Mouse (Mus musculus) forebrain, embryonic 13.5 days (tissue): ENCODE results near the gene 5730455P16Rik. TPM values are rescaled to one million over a fixed set of nuclear protein-coding genes. Genes with fewer than 3 reads are reported as not detected.
"Not testable (repeated sequence)": the region's sequence is repeated elsewhere in the genome, so short reads cannot be mapped to it uniquely, and the experiment has no call there.

Source experiments
- ATAC-seq: fragments of 200-750 bp; cut with Nextera tagmentation; 2 replicates; pipeline ENCODE4 v1.8.0; 2017
- H3K27ac ChIP-seq: fragments of 300-500 bp; sonication (generic); 2 replicates; pipeline ENCODE4 v1.5.1; 2015; ENCODE audit warnings: inconsistent platforms, mild to moderate bottlenecking, moderate library complexity
- H3K27me3 ChIP-seq: fragments of 300-500 bp; sonication (generic); 2 replicates; pipeline ENCODE4 v1.6.1; 2015; ENCODE audit warnings: mild to moderate bottlenecking, inconsistent platforms
- H3K36me3 ChIP-seq: fragments of 300-500 bp; sonication (generic); 2 replicates; pipeline ENCODE4 v1.6.1; 2015; ENCODE audit warnings: mild to moderate bottlenecking, inconsistent platforms; ENCODE audit not compliant: poor library complexity, severe bottlenecking
- H3K4me1 ChIP-seq: fragments of 300-500 bp; sonication (generic); 2 replicates; pipeline ENCODE4 v1.6.1; 2015; ENCODE audit warnings: inconsistent platforms
- H3K4me2 ChIP-seq: fragments of 300-500 bp; sonication (generic); 2 replicates; pipeline ENCODE4 v1.6.1; 2015; ENCODE audit warnings: inconsistent platforms, mild to moderate bottlenecking, moderate library complexity
- H3K4me3 ChIP-seq: fragments of 300-500 bp; sonication (generic); 2 replicates; pipeline ENCODE4 v1.5.1; 2015; ENCODE audit warnings: mild to moderate bottlenecking, inconsistent platforms
- H3K9ac ChIP-seq: fragments of 300-500 bp; sonication (generic); 2 replicates; pipeline ENCODE4 v1.6.1; 2015; ENCODE audit warnings: mild to moderate bottlenecking, inconsistent platforms
- H3K9me3 ChIP-seq: fragments of 300-500 bp; sonication (generic); replicated peaks from 2 replicates; pipeline ENCODE4 v1.6.1; 2016; ENCODE audit warnings: inconsistent platforms
- WGBS: fragments of 180-500 bp; shearing (Covaris S2); methylation state at CpG from one replicate; pipeline ENCODE4 v1.1.7; 2015; 5-methylcytosine and 5-hydroxymethylcytosine counted together
- polyA plus RNA-seq: library from polyadenylated mRNA; unstranded; fragments of >200 nt; fragmentation: Nextera tagmentation; extraction: Ambion mirVana; gene quantifications from 2 replicates; pipeline ENCODE4 v1.2.1, GENCODE M21; 2015

The 5730455P16Rik gene
- polyA plus RNA-seq = 30.3 and 32.3 TPM in 2 replicates

DNA sequence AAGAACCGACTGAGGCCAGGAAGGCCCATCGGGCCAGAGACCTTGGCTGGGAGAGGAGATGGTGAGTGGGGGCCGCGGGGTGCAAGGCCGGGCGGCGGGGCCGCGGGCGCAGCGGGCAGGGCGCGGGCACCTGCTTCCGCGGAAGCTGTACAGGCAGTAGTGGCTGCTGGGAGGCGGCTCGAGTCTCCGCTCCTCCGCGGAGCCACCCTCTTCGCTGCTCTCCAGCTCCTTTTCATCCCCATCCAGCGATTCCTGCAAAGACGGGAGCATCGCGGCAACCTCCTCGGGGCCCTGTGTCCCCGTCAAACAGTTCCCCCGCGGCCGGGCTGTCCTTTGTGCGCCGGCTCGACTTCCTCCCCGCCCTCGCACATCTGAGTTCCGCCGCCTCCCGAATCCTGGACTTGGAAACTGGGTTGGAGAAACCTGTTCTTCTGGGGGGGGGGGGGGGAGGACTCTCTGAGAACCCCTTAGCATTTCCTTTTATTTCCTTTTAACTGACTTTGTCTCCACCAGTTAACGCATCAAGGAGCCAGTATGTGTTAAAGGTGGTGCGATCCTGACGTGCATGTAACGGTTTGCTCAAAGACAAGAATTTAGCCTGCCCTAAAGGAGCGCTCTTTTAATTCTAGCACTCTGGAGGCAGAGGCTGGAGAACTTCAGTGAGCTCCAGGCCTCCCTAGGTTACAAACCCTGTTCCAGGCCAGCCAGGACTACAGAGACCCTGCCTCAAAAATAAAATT is at the start of gene 5730455P16Rik:
Gene 5730455P16Rik, minus strand, starts transcription at position 323 of the 740 bp plus-strand sequence.
- Histone ChIP-seq H3K27me3 (no peaks in the 10 kb centered on the region), H3K4me3 (peak within 1 kb of the TSS; percentile 84), H3K4me2 (peak within 1 kb of the TSS; percentile 86), H3K27ac (peak within 1 kb of the TSS; percentile 94), H3K4me1 (peaks cover 18% of the 10 kb centered on the region), H3K9ac (peak within 1 kb of the TSS; percentile 99), H3K9me3 (no peaks in the 10 kb centered on the region), H3K36me3 (peaks cover 25% of the 10 kb centered on the region)
- WGBS = 3% methylated on average over 33 of the region's 43 CpGs
- peak; percentile 91 for ATAC-seq

GRCm38 (mm10) chr11:80426029-80426813 is 48.4 kb upstream of the 5730455P16Rik start:
- H3K27me3 ChIP-seq, H3K4me1 ChIP-seq, H3K9me3 ChIP-seq, H3K36me3 ChIP-seq, H3K4me3 ChIP-seq, H3K9ac ChIP-seq, H3K4me2 ChIP-seq, H3K27ac ChIP-seq, ATAC-seq: not testable (repeated sequence)
- 84% methylated on average over 16 of the region's 16 CpGs for WGBS

DNA sequence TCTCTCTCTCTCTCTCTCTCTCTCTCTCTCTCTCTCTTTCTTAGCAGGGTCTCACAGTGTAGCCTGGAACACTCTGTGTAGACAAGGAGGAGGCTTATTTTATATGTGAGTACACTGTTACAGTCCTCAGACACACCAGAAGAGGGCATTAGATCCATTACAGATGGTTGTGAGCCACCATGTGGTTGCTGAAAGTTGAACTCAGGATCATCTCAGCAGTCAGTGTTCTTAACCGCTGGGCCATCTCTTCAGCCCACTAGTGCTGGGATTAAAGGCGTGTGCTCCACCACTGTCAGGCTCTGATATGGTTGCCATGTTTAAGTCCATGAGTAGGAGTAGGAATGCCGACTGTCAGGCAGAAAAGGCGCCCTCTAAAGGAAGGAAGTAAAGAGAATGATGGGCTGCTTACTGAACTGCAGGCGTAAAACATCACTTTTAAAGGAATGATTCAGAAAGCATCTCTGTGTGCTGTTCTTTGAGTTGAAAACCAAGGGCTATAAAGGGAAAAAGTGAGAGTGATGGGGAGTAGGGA is 47.5 kb upstream of the 5730455P16Rik start:
- Histone ChIP-seq H3K4me1 (peaks cover 8% of the 10 kb centered on the region), H3K27me3 (no peaks in the 10 kb centered on the region), H3K9ac (no peak overlapping the region), H3K36me3 (no peaks in the 10 kb centered on the region), H3K4me3 (no peak overlapping the region), H3K27ac (no peak overlapping the region), H3K4me2 (no peak overlapping the region), H3K9me3 (no peaks in the 10 kb centered on the region)
- WGBS = 71% methylated on average over 5 of the region's 5 CpGs
- ATAC-seq = no peak

DNA sequence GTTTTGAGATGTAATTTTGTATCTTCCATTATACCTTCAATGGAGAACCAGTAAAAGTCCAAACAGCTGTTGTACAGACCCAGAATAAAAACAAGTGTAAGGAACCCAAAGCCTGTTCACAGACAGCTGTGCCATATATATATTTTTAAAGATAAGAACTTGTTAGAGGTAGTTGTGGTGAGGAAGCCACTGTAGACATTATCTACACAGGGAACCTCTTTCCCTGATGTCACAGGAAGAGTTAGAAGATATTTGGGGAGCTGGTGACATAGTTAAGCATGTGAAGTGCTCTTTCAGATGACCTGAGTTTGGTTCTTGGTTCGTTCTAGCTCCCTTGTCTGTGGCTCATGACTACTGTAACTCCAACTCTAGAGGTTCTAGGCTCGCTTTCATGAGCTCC is 46.9 kb upstream of the 5730455P16Rik start:
- WGBS = 97% methylated on average over 2 of the region's 2 CpGs
- Histone ChIP-seq H3K4me1 (peaks cover 4% of the 10 kb centered on the region), H3K9me3 (no peaks in the 10 kb centered on the region), H3K36me3 (no peaks in the 10 kb centered on the region), H3K27ac (no peak overlapping the region), H3K4me3 (no peak overlapping the region), H3K4me2 (no peak overlapping the region), H3K27me3 (no peaks in the 10 kb centered on the region), H3K9ac (no peak overlapping the region)
- ATAC-seq = no peak

GRCm38 (mm10) chr11:80421421-80422047 is 43.7 kb upstream of the 5730455P16Rik start:
- no peak for ATAC-seq
- no peak overlapping the region for H3K4me2 ChIP-seq

DNA sequence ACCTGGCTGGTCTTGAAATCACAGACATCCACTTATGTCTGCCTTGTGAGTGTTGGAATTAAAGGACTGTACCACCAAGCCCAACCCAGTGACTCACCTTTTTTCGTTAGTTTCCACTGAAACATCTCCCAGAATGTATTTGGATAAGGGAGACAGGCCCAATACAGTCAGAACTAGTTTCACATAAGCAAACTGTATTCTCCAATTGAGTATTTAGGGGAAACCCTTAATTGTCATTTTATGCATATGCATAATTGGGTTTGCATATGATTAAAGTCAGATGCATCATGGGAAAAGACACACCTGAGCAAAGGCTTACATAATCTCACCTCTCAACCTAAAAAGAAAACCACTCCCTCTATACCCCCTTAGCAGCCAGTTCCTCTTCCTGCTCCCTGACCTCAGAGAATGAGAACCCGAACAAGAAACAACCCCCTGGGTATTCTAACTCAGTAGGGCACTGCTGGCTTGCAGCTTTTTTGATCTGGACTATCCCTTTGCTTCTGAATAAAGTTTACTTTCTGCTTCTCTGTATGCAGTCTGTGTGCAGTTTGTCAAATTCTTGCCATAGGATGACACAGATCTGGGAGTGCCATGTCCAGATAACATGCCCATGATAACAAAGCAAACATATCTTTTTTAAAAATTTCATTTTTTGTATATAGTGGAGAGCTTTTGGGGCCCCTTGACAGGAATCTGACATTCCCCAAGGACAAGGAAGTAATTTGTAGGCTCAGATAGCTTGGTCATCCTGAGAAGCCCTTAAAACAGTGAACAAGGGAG is 42.6 kb upstream of the 5730455P16Rik start:
- no peak for ATAC-seq
- WGBS = 60% methylated on average over 2 of the region's 2 CpGs
- Histone ChIP-seq H3K4me3 (no peak overlapping the region), H3K36me3 (peaks cover 15% of the 10 kb centered on the region), H3K9me3 (no peaks in the 10 kb centered on the region), H3K4me2 (no peak overlapping the region), H3K27me3 (no peaks in the 10 kb centered on the region), H3K9ac (no peak overlapping the region), H3K4me1 (no peaks in the 10 kb centered on the region), H3K27ac (no peak overlapping the region)

More at GRCm38 (mm10) chr11:80421421-80422047, 43.7 kb upstream of the 5730455P16Rik start:
- H3K4me1 ChIP-seq = no peaks in the 10 kb centered on the region
- H3K36me3 ChIP-seq = peaks cover 9% of the 10 kb centered on the region
- WGBS = 91% methylated on average over 7 of the region's 7 CpGs
- no peak overlapping the region for H3K4me3 ChIP-seq
- no peaks in the 10 kb centered on the region for H3K27me3 ChIP-seq
- H3K9ac ChIP-seq = no peak overlapping the region
- no peak overlapping the region for H3K27ac ChIP-seq
- H3K9me3 ChIP-seq = no peaks in the 10 kb centered on the region

DNA sequence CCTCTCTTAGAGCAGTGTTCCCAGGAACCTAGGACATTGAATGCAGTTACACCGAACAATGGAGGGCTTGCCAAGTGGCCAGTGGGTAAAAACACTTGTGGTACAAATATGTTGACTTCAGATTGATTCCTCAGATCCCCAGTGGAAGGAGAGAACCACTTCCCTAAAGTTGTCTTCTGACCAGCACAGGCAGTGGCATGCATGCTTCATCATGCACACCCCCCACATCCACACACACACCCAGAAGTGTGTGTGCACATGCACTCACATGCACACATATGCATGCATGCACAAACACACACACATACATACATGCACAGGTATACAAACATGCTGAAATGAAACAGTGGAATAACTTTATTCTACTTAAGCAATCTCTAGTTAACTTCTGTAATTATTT is 41.9 kb upstream of the 5730455P16Rik start:
- H3K4me2 ChIP-seq = no peak overlapping the region
- no peaks in the 10 kb centered on the region for H3K27me3 ChIP-seq
- WGBS = 93% methylated on average over 1 of the region's 1 CpGs

GRCm38 (mm10) chr11:80417085-80417484 is 39.3 kb upstream of the 5730455P16Rik start:
- Histone ChIP-seq H3K27ac (no peak overlapping the region), H3K4me3 (no peak overlapping the region), H3K9me3 (no peaks in the 10 kb centered on the region), H3K36me3 (peaks cover 22% of the 10 kb centered on the region), H3K9ac (no peak overlapping the region), H3K27me3 (no peaks in the 10 kb centered on the region), H3K4me1 (no peaks in the 10 kb centered on the region), H3K4me2 (no peak overlapping the region)
- 94% methylated on average over 5 of the region's 5 CpGs for WGBS
- no peak for ATAC-seq

More for the DNA sequence above, 41.9 kb upstream of the 5730455P16Rik start:
- no peak for ATAC-seq
- H3K9ac ChIP-seq = no peak overlapping the region
- H3K9me3 ChIP-seq = no peaks in the 10 kb centered on the region
- no peaks in the 10 kb centered on the region for H3K4me1 ChIP-seq
- no peak overlapping the region for H3K27ac ChIP-seq
- peaks cover 21% of the 10 kb centered on the region for H3K36me3 ChIP-seq
- no peak overlapping the region for H3K4me3 ChIP-seq

- no peak overlapping the region for H3K27ac ChIP-seq
- H3K4me2 ChIP-seq = no peak overlapping the region
- no peaks in the 10 kb centered on the region for H3K4me1 ChIP-seq
- no peak overlapping the region for H3K9ac ChIP-seq
- peaks cover 64% of the 10 kb centered on the region for H3K36me3 ChIP-seq
- 92% methylated on average over 2 of the region's 2 CpGs for WGBS
- H3K9me3 ChIP-seq = no peaks in the 10 kb centered on the region
- no peaks in the 10 kb centered on the region for H3K27me3 ChIP-seq
- ATAC-seq = no peak
- no peak overlapping the region for H3K4me3 ChIP-seq
Observed at GRCm38 (mm10) chr11:80410377-80410776, 32.5 kb upstream of the 5730455P16Rik start.

- WGBS = 98% methylated on average over 6 of the region's 6 CpGs
- not testable (repeated sequence) for ATAC-seq
Observed at GRCm38 (mm10) chr11:80407878-80408277, 30.0 kb upstream of the 5730455P16Rik start.

DNA sequence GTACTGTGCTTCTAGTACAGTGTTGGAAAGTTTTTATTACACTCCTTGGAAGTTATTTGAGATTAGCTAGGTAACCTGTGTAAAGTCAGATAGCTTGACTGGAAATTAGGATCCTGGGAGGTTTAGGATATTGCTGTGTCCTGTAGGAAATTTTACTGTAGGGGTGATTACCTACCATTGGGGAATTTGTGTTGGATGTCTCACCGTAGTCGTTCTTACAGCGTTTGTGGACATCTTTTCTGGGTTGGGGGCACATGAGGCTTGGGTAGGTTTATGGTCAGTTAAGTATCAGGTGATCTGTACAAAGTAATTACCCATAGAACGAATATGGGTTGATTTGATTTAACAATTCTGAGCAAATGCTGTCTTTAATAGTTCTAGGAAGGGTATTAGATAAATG is 18.8 kb upstream of the 5730455P16Rik start:
- Histone ChIP-seq H3K4me3 (no peak overlapping the region), H3K4me2 (no peak overlapping the region), H3K9me3 (no peaks in the 10 kb centered on the region), H3K27ac (no peak overlapping the region), H3K4me1 (no peaks in the 10 kb centered on the region), H3K9ac (no peak overlapping the region), H3K36me3 (peaks cover 77% of the 10 kb centered on the region), H3K27me3 (no peaks in the 10 kb centered on the region)
- ATAC-seq = no peak
- 94% methylated on average over 4 of the region's 4 CpGs for whole genome bisulfite sequencing

More at GRCm38 (mm10) chr11:80407878-80408277, 30.0 kb upstream of the 5730455P16Rik start:
- not testable (repeated sequence) for H3K9ac ChIP-seq, H3K27ac ChIP-seq, H3K9me3 ChIP-seq, H3K4me1 ChIP-seq, H3K4me3 ChIP-seq, H3K4me2 ChIP-seq, H3K27me3 ChIP-seq
- H3K36me3 ChIP-seq = peaks cover 76% of the 10 kb centered on the region
